Mouse (Mus musculus) B cell, adult (primary cell): ENCODE results near the gene Plscr4. TPM values are rescaled to one million over a fixed set of nuclear protein-coding genes. Genes with fewer than 3 reads are reported as not detected.

Experiments
- total RNA-seq: library from RNA; stranded (reverse); gene quantifications from 4 replicates; pipeline ENCODE4 v1.2.4, GENCODE M21; 2023; ENCODE audit not compliant: inconsistent age

Gene Plscr4
- 0.27 TPM in 2 of 4 replicates, not detected in the others for total RNA-seq

DNA sequence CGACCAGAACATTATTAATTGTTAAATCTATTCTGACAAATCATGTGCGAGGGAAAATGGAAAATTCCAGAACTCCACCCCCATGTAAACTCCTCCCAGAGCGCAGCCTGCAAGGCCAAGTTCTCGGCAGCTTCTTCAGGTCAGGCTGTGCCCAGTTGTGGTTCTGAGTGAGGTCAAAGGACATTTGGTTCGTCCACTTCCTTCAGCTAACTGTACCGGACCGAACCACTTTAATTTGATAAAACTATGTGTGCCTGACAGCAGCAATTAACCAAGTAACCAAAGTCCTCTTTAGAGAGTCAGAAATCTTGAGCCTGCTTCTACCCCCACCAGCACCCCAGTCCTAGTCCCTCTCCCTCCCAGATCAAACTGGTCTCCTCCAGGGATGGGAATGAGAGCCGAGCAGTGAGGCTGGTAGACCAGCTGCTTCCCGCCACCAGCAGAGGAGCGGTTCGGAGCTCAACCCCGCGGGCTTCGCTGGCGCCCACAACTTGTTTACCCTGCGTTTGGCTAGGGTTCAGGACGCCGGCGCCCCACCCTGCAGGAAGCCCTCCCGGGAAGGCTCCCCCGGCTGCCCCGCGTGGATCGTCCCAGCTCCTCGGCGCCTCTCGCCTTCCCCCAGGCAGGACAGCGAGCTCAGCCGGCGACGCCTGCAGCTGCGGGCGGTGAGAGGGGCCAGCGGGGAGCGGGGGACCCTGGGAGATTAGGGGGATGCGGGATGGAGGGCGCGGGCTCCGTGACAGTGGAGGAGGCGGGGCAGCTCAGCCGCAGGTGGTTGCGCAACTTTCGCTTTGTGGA lies at the start of gene Plscr4:
Plscr4 (plus strand) TSS at position 113 of the 798 bp plus-strand sequence.

Other genes starting within 250 kb of the Plscr4 start
- 10.7 to 13.8 TPM (median 12.4 TPM) in 4 replicates for gene Plscr1, start 207.6 kb upstream of the Plscr4 start, total RNA-seq
- gene Plscr2, start 181.8 kb upstream of the Plscr4 start, total RNA-seq = not detected in 4 replicates
- gene 1700057G04Rik, start 148.0 kb upstream of the Plscr4 start, total RNA-seq = not detected in 4 replicates
- 0.42 to 1.0 TPM (median 0.89 TPM) in 4 replicates for gene Plod2, start 84.8 kb downstream of the Plscr4 start, total RNA-seq